Mouse (Mus musculus) heart, adult 9 months (tissue): Measurements from ENCODE around the gene Bmp6.

Experiments
- DNase-seq, 2 experiments: peaks; one replicate each; pipeline ENCODE4 v3.0.0; 2022; ENCODE audit warnings: low spot score in 2 of 2

Gene Bmp6

DNA sequence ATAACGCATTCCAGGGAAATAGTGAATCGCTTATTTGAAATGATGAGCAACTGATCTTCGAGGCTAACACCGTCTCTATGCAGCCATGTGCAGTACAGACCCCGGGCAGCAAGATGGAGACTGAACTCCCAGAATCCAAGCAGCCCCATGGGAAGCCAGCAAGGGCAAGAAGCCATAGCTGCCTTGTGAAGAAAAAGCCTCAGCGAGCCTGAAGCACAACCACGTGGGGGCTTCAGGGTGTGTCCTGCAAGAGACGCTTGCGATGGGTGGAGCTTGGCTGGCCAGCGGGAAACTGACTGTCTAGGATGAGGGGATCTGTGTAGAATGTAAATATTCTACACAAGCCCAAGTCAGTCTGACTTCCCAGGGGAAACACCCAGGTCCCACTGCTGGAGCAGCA lies 167.1 kb downstream of the Bmp6 start:
- DNase-seq, result peak in 1 of 2 experiments; percentile 20

- no peak for DNase-seq
Observed at GRCm38 (mm10) chr13:38513921-38514320, 169.0 kb downstream of the Bmp6 start.

- no peak for DNase-seq
Observed at GRCm38 (mm10) chr13:38515431-38515830, 170.5 kb downstream of the Bmp6 start.

GRCm38 (mm10) chr13:38515845-38516244 lies 170.9 kb downstream of the Bmp6 start:
- DNase-seq, result no peak

GRCm38 (mm10) chr13:38516582-38516981 lies 171.7 kb downstream of the Bmp6 start:
- DNase-seq, result no peak

GRCm38 (mm10) chr13:38520299-38520698 lies 175.4 kb downstream of the Bmp6 start:
- DNase-seq, result no peak

DNA sequence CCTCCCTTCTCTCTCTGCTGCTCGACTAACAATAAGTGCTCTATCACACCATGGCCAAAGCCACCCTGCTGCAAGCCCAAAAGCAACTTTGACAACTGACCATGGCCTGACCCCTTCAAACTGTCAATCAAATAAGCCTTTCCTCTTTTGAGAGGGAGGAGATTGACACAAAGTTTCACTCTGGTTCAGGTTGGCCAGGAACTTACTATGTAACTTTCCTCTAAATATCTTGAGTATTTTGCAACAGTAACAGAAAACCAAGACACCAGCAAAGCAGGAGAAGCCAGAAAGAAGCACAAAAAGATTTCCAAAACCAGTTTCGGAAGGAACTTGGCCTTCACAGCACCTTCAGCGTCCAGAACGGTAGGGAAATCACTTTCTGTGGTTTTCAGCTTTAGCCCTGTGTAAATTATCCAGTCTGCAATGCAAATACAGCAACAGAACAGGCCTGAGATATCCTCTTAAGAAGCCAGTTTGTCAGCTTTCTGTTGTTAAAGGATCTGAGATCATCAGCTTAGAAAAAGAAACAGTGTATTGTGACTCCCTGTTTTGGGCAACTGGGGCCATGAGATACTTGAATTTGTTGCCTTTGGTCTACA lies 177.2 kb downstream of the Bmp6 start:
- no peak for DNase-seq

- DNase-seq, result no peak
Observed at GRCm38 (mm10) chr13:38523231-38523630, 178.3 kb downstream of the Bmp6 start.

DNA sequence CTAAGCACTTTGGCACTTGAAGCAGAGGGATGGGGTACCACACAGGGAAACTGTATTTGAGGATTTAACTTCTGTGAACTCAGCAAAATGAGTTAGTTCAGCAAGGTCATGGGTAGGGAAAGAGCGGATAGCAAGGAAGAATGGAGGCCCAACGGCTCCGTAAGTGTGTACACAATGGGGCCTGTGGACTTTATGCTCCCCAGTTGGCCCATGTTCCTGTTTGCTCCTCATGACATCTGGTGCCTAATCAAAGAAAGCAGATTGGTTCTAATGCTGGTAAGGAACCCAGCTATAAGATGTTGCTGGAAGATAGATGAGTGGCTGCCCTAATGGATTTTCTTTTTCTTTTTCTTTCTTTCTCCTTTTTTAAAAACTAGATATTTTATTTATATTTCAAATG lies 180.4 kb downstream of the Bmp6 start:
- DNase-seq, result no peak

GRCm38 (mm10) chr13:38526116-38526515 lies 181.2 kb downstream of the Bmp6 start:
- DNase-seq, result no peak

DNA sequence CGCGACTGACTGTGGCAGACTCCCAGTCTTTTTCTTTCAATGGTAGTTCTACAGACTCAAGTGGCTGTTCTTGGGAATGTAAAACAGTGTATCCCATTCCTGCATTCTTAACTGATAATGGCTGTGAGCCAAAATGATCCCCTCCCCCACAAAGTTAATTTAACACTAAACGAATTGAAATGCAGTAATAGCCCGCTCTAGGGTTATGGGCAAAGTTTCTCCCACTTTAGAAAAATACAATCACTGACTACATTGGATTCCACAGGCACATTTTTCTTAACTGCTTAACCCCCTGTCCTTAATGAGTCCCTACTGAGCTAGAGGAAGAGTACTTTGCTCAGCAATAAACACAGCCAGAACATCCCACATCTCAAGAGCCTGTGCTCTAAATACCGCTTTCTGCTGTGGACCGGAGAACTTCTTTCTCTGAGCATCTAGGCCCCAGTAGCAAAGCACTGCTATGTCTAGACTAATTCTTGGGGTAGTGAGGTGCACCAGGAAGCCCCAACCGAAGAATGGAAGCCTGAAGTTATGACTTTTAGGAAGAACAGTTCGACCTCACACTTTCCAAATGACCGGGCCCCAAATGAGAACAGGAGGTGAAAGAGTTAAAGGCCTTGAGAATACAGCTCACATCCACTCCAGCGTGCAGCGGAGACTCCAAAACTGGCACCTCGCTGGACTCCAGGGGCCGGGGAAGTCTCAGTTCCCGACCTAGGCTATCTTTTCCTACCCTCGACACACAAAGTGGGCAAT lies 182.3 kb downstream of the Bmp6 start:
- DNase-seq, result no peak

- peak; percentile 85 to 86 for DNase-seq
Observed at GRCm38 (mm10) chr13:38527797-38528650, 183.1 kb downstream of the Bmp6 start.

- peak in 1 of 2 experiments; percentile 31 for DNase-seq
Observed at GRCm38 (mm10) chr13:38528687-38529294, 183.9 kb downstream of the Bmp6 start, which contains the start of gene Txndc5. Gene Txndc5 (minus strand): TSS chr13:38528824.

DNA sequence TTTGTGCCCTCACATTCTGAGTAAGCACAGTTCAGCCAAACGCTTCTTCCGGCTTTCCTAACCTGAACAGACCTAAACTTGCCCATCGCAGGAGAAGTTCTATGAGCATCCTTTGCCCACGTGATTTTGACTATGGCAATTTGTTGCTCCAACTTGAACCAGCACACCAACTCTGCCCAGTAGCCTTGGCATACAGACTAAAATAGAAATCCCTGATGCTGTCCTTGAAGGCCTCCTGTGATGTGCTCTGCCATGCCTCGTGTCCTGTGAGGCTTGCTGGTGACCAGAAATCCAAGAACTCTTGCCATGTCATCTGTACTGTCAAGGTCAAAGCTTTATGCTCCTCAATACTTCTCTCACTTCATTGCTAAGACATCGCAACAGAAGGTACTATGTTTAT lies 184.7 kb downstream of the Bmp6 start:
- no peak for DNase-seq

DNA sequence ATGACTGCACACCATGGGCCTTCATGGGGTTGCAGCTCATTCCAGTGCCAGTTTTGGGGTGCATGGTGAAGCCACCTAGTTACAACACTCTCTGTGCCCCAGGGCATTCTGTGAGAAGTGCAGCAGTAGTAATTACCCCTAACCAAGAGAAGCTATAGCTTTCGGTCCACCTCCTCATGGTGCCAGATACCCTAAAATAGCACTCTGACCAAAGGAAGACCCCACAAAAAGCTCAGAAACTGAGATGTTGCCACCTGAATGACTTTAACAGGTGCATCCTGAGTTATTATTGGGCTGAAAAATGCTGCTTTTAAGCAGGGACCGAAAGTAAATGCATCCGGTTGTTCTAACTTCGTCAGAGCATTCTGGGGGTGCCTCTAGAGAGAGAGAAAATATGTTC lies 186.6 kb downstream of the Bmp6 start:
- no peak for DNase-seq

DNA sequence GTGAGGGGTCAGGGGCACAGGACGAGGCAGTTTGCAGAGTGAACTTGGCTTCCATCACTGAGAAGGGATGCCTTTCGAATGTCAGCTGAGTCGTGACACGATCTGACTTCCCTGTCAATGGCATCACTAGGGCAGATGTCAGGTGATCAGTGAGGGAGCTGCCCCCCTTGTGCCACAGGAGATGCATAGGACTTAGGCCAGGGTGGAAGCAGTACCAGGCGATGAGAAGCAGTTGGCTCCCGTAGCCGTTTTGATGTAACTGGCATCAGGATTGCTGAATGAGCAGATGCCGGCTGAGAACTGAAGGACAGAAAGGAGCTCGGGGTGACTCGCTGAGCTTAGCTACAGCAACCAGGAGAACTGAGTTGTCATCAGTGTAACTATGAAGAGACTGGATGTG lies 188.6 kb downstream of the Bmp6 start:
- DNase-seq, result no peak

DNA sequence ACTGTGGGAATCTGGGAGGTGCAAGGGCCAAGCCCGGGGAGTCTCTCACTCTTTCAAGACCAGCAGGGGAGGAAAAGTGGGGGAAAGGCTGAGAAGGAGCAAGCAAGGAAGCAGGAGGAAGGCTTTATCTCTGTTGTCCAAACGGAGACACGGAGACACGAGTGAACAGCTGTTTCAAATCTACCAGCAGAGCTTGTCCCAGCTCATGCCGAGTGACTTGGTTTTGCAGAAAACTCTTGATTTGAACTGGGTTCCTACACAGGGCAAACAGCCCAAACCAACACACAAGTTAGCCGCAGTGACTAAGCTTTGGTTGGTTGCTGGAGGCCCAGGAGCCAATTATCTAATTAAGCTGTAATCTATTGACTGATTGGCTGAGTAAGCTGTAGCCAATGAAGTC lies 189.1 kb downstream of the Bmp6 start:
- peak; percentile 27 to 31 for DNase-seq

- DNase-seq, result peak in 1 of 2 experiments; percentile 32
Observed at GRCm38 (mm10) chr13:38534731-38535130, 189.8 kb downstream of the Bmp6 start.

DNA sequence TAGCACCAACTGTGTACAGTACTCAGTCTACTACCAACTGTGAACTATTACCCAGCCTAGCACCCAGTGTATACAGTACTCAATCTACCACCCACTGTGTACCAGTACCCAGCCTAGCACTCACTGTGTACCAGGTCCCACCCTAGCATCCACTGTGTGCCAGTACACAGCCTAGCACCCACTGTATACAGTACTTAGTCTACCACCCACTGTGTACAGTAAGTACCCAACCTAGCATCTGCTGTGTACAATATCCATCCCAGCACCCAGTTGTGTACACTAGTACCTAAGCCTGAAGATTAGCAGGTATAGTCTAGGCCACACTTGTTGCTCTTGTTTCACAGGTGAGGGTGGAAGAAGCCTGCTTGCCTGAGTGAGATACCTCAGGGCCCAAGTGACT lies 192.6 kb downstream of the Bmp6 start:
- DNase-seq, result no peak

GRCm38 (mm10) chr13:38539192-38539900 lies 194.4 kb downstream of the Bmp6 start:
- no peak for DNase-seq

DNA sequence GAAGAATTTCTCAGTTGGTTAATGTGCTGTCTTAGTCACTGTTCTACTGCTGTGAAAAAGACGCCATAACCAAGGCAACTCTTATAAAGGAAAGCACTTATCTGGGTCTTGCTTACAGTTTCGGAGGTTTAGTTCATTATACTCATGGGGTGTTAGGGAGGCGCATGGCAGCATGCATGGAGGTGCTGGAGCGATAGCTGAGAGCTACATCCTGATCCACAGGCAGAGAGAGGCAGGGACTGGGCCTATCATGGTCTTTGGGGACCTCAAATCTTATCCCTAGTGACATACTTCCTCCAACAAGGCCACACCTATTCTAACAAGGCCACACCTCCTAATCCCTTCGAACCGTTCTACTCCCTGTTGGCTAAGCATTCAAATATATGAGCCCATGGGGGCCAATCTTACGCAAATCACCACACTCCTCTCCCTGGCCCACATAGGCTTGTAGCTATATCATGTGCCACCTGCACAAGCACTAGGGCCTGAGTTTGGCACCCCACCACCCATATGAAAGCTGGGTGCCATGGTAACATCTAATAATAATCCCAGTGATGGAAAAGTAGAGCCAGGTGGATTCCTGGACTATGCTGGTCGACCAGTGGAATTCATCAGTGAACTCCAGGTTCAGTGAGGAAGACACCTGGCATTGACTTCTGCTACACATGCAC lies 198.7 kb downstream of the Bmp6 start:
- DNase-seq, result no peak
